Mouse (Mus musculus) stomach, embryonic 14.5 days (tissue): ENCODE results near the gene Cnot6. TPM values are rescaled to one million over a fixed set of nuclear protein-coding genes. Genes with fewer than 3 reads are reported as not detected.

Experiments used
- ATAC-seq: fragments of 200-750 bp; cut with Nextera tagmentation; 2 replicates; pipeline ENCODE4 v1.8.0; 2017; ENCODE audit warnings: low read depth, moderate TSS enrichment; ENCODE audit not compliant: insufficient number of reproducible peaks, insufficient read depth, low FRiP score
- H3K27ac ChIP-seq: fragments of 300-500 bp; sonication (generic); 2 replicates; pipeline ENCODE4 v1.5.1; 2014; ENCODE audit warnings: mild to moderate bottlenecking, low read length, moderate library complexity, mixed read lengths
- H3K27me3 ChIP-seq: fragments of 300-500 bp; sonication (generic); 2 replicates; pipeline ENCODE4 v1.6.1; 2014; ENCODE audit warnings: low read length, control low read depth, mixed read lengths; ENCODE audit not compliant: control insufficient read depth, insufficient read depth
- H3K36me3 ChIP-seq: fragments of 300-500 bp; sonication (generic); 2 replicates; pipeline ENCODE4 v1.6.1; 2014; ENCODE audit warnings: mild to moderate bottlenecking, control low read depth, low read length, moderate library complexity, mixed read lengths; ENCODE audit not compliant: control insufficient read depth, insufficient read depth
- H3K4me1 ChIP-seq: fragments of 300-500 bp; sonication (generic); 2 replicates; pipeline ENCODE4 v1.6.1; 2014; ENCODE audit warnings: low read length, control low read depth, mixed read lengths; ENCODE audit not compliant: control insufficient read depth, insufficient read depth
- H3K4me2 ChIP-seq: fragments of 300-500 bp; sonication (generic); replicated peaks from 2 replicates; pipeline ENCODE4 v1.6.1; 2014; ENCODE audit warnings: low read depth, low read length, control low read depth
- H3K4me3 ChIP-seq: fragments of 300-500 bp; sonication (generic); 2 replicates; pipeline ENCODE4 v1.5.1; 2014; ENCODE audit warnings: low read depth, low read length, control low read depth
- H3K9ac ChIP-seq: fragments of 300-500 bp; sonication (generic); replicated peaks from 2 replicates; pipeline ENCODE4 v1.6.1; 2014; ENCODE audit warnings: low read depth, mild to moderate bottlenecking, control low read depth, low read length, moderate library complexity, mixed read lengths
- H3K9me3 ChIP-seq: fragments of 300-500 bp; sonication (generic); 2 replicates; pipeline ENCODE4 v1.6.1; 2016; ENCODE audit warnings: low read depth, low read length, control low read depth; ENCODE audit not compliant: control insufficient read depth
- WGBS: fragments of 180-500 bp; shearing (Covaris S2); extraction: QIAGEN DNeasy Blood & Tissue Kit; methylation state at CpG from one replicate; pipeline ENCODE4 v1.1.7; 2014; 5-methylcytosine and 5-hydroxymethylcytosine counted together
- polyA plus RNA-seq: library from polyadenylated mRNA; unstranded; fragments of >200 nt; fragmentation: Nextera tagmentation; extraction: Ambion mirVana; gene quantifications from 2 replicates; pipeline ENCODE4 v1.2.1, GENCODE M21; 2014

Cnot6 gene
- polyA plus RNA-seq, 1 experiment from 2014 or later = 59.8 TPM

DNA sequence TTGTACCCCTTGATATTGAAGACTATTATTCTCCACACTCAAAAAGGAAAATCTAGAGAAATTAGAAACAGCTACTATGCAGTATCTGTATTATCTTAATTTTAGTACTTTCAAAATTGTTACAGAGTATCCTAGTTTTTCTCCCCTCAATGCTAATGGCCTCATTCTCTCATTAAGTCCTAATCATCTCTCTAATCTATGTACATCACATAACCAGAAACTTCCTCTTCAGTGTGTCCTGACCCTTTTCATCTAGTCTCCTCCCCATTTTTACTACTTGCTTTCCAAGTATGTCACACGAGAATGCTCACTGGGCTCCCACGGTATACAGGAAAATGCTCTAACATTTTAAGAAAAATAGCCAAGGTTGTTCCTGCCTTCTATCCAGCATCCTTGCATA lies 4.7 kb downstream of the Cnot6 start:
- no peaks in the 10 kb centered on the region for H3K9me3 ChIP-seq
- peaks cover 5% of the 10 kb centered on the region; the same call in 1 of the 2 replicates for H3K36me3 ChIP-seq
- no peak for ATAC-seq
- no peak overlapping the region for H3K4me2 ChIP-seq
- no peak overlapping the region for H3K4me3 ChIP-seq
- peaks cover 26% of the 10 kb centered on the region; the same call in 1 of the 2 replicates for H3K4me1 ChIP-seq
- H3K9ac ChIP-seq = no peak overlapping the region
- 81% methylated on average over 2 of the region's 2 CpGs for WGBS
- no peak overlapping the region for H3K27ac ChIP-seq
- H3K27me3 ChIP-seq = no peaks in the 10 kb centered on the region

GRCm38 (mm10) chr11:49704804-49705203 lies 7.7 kb downstream of the Cnot6 start:
- no peak for ATAC-seq
- H3K27ac ChIP-seq = no peak overlapping the region
- H3K4me1 ChIP-seq = 0 out of 2 replicates have a peak, but pooled peaks cover 11% of the 10 kb centered on the region
- H3K36me3 ChIP-seq = peaks cover 20% of the 10 kb centered on the region
- H3K27me3 ChIP-seq = no peaks in the 10 kb centered on the region
- no peaks in the 10 kb centered on the region for H3K9me3 ChIP-seq
- H3K4me2 ChIP-seq = no peak overlapping the region
- 72% methylated on average over 8 of the region's 8 CpGs for WGBS
- no peak overlapping the region for H3K4me3 ChIP-seq
- H3K9ac ChIP-seq = no peak overlapping the region

DNA sequence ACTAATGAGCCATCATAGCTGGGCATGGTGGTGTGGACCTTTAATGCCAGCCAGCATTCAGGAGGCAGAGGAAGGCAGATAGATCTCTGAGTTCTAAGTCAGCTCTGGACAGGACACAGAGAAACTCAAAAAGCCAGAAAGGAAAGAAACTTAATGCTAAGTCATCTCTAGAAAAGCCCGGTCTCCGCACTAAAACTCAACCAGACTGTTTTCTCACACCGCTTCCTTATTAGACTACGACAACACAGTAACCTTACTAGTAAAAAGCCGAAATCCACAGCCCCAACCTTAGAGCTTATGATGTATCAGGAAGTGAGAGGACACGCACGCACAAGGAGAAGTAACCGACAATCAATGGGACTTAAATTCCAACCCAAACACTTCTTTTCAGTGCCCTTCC lies 10.5 kb downstream of the Cnot6 start:
- no peak overlapping the region for H3K4me2 ChIP-seq
- no peaks in the 10 kb centered on the region for H3K27me3 ChIP-seq
- no peak overlapping the region for H3K27ac ChIP-seq
- H3K9me3 ChIP-seq = no peaks in the 10 kb centered on the region
- H3K9ac ChIP-seq = no peak overlapping the region
- WGBS = 95% methylated on average over 8 of the region's 8 CpGs
- H3K4me3 ChIP-seq = no peak overlapping the region
- H3K36me3 ChIP-seq = peaks cover 31% of the 10 kb centered on the region
- 0 out of 2 replicates have a peak, but pooled peaks cover 3% of the 10 kb centered on the region for H3K4me1 ChIP-seq
- no peak for ATAC-seq

DNA sequence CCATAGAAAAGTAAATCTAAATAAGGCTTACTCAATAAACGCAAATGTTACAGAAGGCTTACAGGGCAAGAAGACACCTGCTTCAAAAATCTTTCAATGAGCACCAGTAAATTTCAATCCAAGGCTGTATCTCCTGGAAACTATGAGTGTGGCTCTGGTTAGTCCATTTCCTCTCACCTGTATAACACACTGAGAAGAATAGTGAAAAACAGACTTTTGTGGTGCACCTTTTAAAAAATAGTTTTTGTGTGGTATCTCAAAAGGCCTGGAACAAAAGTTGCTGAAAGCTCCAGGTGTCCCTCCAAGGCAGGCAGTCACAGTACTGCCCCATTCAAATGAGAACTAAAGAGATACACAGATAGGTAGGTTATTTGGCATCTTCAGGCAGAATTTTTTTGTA lies 13.4 kb downstream of the Cnot6 start:
- H3K27ac ChIP-seq = no peak overlapping the region
- no peaks in the 10 kb centered on the region for H3K4me1 ChIP-seq
- H3K9ac ChIP-seq = no peak overlapping the region
- no peak overlapping the region for H3K4me3 ChIP-seq
- WGBS = 92% methylated on average over 1 of the region's 1 CpGs
- no peak overlapping the region for H3K4me2 ChIP-seq
- H3K36me3 ChIP-seq = peaks cover 29% of the 10 kb centered on the region
- H3K27me3 ChIP-seq = no peaks in the 10 kb centered on the region
- no peaks in the 10 kb centered on the region for H3K9me3 ChIP-seq
- ATAC-seq = no peak

- H3K27me3 ChIP-seq = no peaks in the 10 kb centered on the region
- 87% methylated on average over 5 of the region's 5 CpGs for WGBS
- H3K4me1 ChIP-seq = no peaks in the 10 kb centered on the region
- H3K9ac ChIP-seq = no peak overlapping the region
- H3K4me2 ChIP-seq = no peak overlapping the region
- no peaks in the 10 kb centered on the region for H3K9me3 ChIP-seq
- H3K4me3 ChIP-seq = no peak overlapping the region
- H3K27ac ChIP-seq = no peak overlapping the region
- no peak for ATAC-seq
- H3K36me3 ChIP-seq = peaks cover 29% of the 10 kb centered on the region
Observed at GRCm38 (mm10) chr11:49697779-49698178, 14.7 kb downstream of the Cnot6 start.

GRCm38 (mm10) chr11:49696472-49696871 lies 16.1 kb downstream of the Cnot6 start:
- Histone ChIP-seq H3K4me2 (no peak overlapping the region), H3K4me3 (no peak overlapping the region), H3K27me3 (no peaks in the 10 kb centered on the region), H3K9ac (no peak overlapping the region), H3K27ac (no peak overlapping the region), H3K4me1 (no peaks in the 10 kb centered on the region), H3K9me3 (no peaks in the 10 kb centered on the region), H3K36me3 (peaks cover 19% of the 10 kb centered on the region)
- 89% methylated on average over 2 of the region's 2 CpGs for WGBS
- no peak for ATAC-seq

DNA sequence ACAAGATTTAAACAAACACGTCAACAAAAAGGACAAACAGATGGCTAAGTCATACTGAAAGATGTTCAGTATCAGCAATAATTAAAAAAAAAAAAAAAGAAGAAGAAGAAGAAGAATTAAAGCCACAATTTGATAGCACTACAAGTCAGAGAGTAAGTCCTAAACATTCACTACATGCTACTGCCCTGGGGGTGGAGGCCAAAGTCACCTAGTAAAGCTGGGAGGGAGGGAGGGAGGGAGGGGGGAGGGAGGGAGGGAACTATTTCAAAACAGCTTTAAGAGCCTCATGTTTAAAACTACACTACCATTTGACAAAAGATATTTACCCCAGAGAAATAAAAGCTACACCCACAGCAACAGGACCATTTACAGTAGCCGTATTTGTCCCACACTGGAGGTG lies 16.8 kb downstream of the Cnot6 start:
- peaks cover 14% of the 10 kb centered on the region for H3K36me3 ChIP-seq
- H3K27ac ChIP-seq = no peak overlapping the region
- no peak overlapping the region for H3K4me2 ChIP-seq
- 77% methylated on average over 2 of the region's 2 CpGs for WGBS
- H3K4me3 ChIP-seq = no peak overlapping the region
- no peak for ATAC-seq
- no peaks in the 10 kb centered on the region for H3K27me3 ChIP-seq
- no peaks in the 10 kb centered on the region for H3K4me1 ChIP-seq
- no peak overlapping the region for H3K9ac ChIP-seq
- H3K9me3 ChIP-seq = no peaks in the 10 kb centered on the region

- WGBS = 85% methylated on average over 3 of the region's 3 CpGs
- Histone ChIP-seq H3K9me3 (no peaks in the 10 kb centered on the region), H3K4me2 (no peak overlapping the region), H3K36me3 (peaks cover 15% of the 10 kb centered on the region), H3K4me1 (no peaks in the 10 kb centered on the region), H3K27me3 (no peaks in the 10 kb centered on the region), H3K4me3 (no peak overlapping the region), H3K9ac (no peak overlapping the region), H3K27ac (no peak overlapping the region)
- no peak for ATAC-seq
Observed at GRCm38 (mm10) chr11:49695013-49695412, 17.5 kb downstream of the Cnot6 start.

DNA sequence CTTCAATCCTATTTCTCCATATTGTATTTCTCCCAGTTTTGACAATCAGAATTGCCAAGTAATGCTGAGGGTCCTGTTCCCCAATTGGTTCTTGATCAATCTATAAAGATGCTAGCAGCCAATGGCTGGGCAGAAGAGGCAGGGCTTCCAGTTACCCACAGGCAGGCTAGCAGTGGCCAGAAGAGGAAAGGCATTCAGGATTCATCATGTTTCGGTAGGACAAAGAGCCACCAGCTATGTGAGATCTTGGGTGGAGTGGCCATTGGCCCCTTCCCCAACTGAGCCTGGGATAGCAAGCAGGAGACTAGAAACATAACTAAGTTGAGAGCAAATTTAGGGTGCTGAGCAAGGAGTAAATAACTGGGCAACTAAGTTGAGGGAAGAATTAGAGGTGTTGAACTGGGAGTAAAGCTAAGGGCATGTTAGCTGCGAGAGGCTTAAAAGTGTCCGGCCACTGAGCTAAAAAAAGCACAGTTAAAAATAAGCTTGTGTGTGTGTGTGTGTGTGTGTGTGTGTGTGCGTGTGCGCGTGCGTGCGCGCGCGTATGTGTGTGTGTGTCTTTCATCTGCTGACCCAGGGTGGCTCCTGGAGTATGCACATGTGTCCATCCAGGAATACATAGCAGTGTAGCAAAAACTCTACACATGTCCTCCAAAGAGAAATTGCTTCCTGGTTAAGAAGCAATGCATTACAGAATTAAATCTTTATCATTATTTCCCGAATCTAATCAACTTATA lies 28.1 kb downstream of the Cnot6 start:
- 97% methylated on average over 12 of the region's 12 CpGs for WGBS
- no peak overlapping the region for H3K4me2 ChIP-seq
- H3K4me3 ChIP-seq = no peak overlapping the region
- H3K9me3 ChIP-seq = no peaks in the 10 kb centered on the region
- H3K27me3 ChIP-seq = no peaks in the 10 kb centered on the region
- no peak overlapping the region for H3K9ac ChIP-seq
- ATAC-seq = no peak
- H3K4me1 ChIP-seq = no peaks in the 10 kb centered on the region
- H3K27ac ChIP-seq = no peak overlapping the region
- peaks cover 66% of the 10 kb centered on the region for H3K36me3 ChIP-seq
